Mouse (Mus musculus) left cerebral cortex, adult 8-10 months (tissue): ENCODE results near the gene C4b. TPM values are rescaled to one million over a fixed set of nuclear protein-coding genes. Genes with fewer than 3 reads are reported as not detected.
A peak's percentile ranks its signal among the peaks of the same experiment; 100 is the strongest.
"Not testable (repeated sequence)": the region's sequence is repeated elsewhere in the genome, so short reads cannot be mapped to it uniquely, and the experiment has no call there.

Experiments
- DNase-seq, 2 experiments: peaks; one replicate each; pipeline ENCODE4 v3.0.0; 2022; ENCODE audit warnings: low spot score in 2 of 2
- microRNA-seq, 2 experiments: library from miRNA; unstranded; fragments of <30 nt; microRNA quantifications; one replicate each; pipeline ENCODE4 v1.2.0; 2022
- total RNA-seq, 4 experiments: library from RNA; stranded (reverse); gene quantifications; 2 replicates each; pipeline ENCODE4 v1.2.4; 2022

C4b gene
- total RNA-seq, 4 experiments from 2014 or later: 27.2 to 188 (median 81.4) TPM

- not testable (repeated sequence) for DNase-seq
Measured at GRCm38 (mm10) chr17:34706476-34706875, 37.2 kb downstream of the C4b start.

GRCm38 (mm10) chr17:34700671-34701071 is 43.0 kb downstream of the C4b start:
- peak in 1 of 2 experiments; percentile 56 for DNase-seq

GRCm38 (mm10) chr17:34699575-34700408 is 43.9 kb downstream of the C4b start:
- DNase-seq: peak; percentile 30 to 78

- no peak for DNase-seq
Measured at GRCm38 (mm10) chr17:34692906-34693305, 50.8 kb downstream of the C4b start.

- DNase-seq: no peak
Measured at GRCm38 (mm10) chr17:34690458-34690857, 53.2 kb downstream of the C4b start.

GRCm38 (mm10) chr17:34688889-34689288 is 54.8 kb downstream of the C4b start:
- DNase-seq: no peak

GRCm38 (mm10) chr17:34685120-34686110 is 58.3 kb downstream of the C4b start:
- no peak for DNase-seq

GRCm38 (mm10) chr17:34684253-34684893 is 59.3 kb downstream of the C4b start:
- DNase-seq: no peak

GRCm38 (mm10) chr17:34683686-34684220 is 59.9 kb downstream of the C4b start:
- no peak for DNase-seq

GRCm38 (mm10) chr17:34683179-34683578 is 60.5 kb downstream of the C4b start:
- no peak for DNase-seq

GRCm38 (mm10) chr17:34681881-34682536 is 61.7 kb downstream of the C4b start:
- no peak for DNase-seq

GRCm38 (mm10) chr17:34681132-34681571 is 62.5 kb downstream of the C4b start:
- DNase-seq: no peak

- no peak for DNase-seq
Measured at GRCm38 (mm10) chr17:34680621-34681020, 63.1 kb downstream of the C4b start.

GRCm38 (mm10) chr17:34680191-34680590 is 63.5 kb downstream of the C4b start:
- no peak for DNase-seq

Small RNAs within 50 kb of the gene (microRNA-seq; reads per million reads assigned to microRNA genes)
- gene Gm27471: 0 reads per million in 2 experiments

Other genes starting within 250 kb of the C4b start
- not detected for gene Btnl6, start 226.5 kb downstream of the C4b start, total RNA-seq
- 10 to 100 TPM in 1 of 4 experiments, 1 to 10 TPM in 3; 9.4 to 13.0 (median 9.6) TPM for gene Notch4, start 179.6 kb downstream of the C4b start, total RNA-seq
- 1 to 10 TPM; 2.1 to 4.2 (median 3.4) TPM for gene Gpsm3, start 154.1 kb downstream of the C4b start, total RNA-seq
- 10 to 100 TPM; 59.5 to 66.5 (median 62.6) TPM for gene Pbx2, start 152.6 kb downstream of the C4b start, total RNA-seq
- under 1 TPM; 0.39 to 0.83 (median 0.54) TPM for gene Ager, start 146.0 kb downstream of the C4b start, total RNA-seq
- gene Rnf5, start 140.2 kb downstream of the C4b start, total RNA-seq: 10 to 100 TPM; 73.3 to 77.6 (median 76.0) TPM
- 100 to 1,000 TPM; 150 to 164 (median 155) TPM for gene Agpat1, start 139.6 kb downstream of the C4b start, total RNA-seq
- gene Egfl8, start 127.9 kb downstream of the C4b start, total RNA-seq: 1 to 10 TPM; 3.0 to 4.9 (median 3.4) TPM
- 10 to 100 TPM; 38.1 to 48.6 (median 45.4) TPM for gene Ppt2, start 115.4 kb downstream of the C4b start, total RNA-seq
- gene Prrt1, start 114.3 kb downstream of the C4b start, total RNA-seq: 100 to 1,000 TPM in 3 of 4 experiments, 10 to 100 TPM in 1; 90.1 to 149 (median 116) TPM
- 10 to 100 TPM; 12.5 to 16.7 (median 14.8) TPM for gene Fkbpl, start 99.1 kb downstream of the C4b start, total RNA-seq
- 10 to 100 TPM; 46.3 to 56.8 (median 53.7) TPM for gene Atf6b, start 96.7 kb downstream of the C4b start, total RNA-seq
- 1 to 10 TPM; 2.5 to 3.1 (median 2.8) TPM for gene Tnxb, start 73.3 kb downstream of the C4b start, total RNA-seq
- 1 to 10 TPM in 2 of 4 experiments, not detected in 2; 3.1 to 3.7 TPM for gene Cyp21a1, start 60.7 kb upstream of the C4b start, total RNA-seq
- 10 to 100 TPM; 45.3 to 49.5 (median 47.7) TPM for gene Stk19, start 93.1 kb upstream of the C4b start, total RNA-seq
- 10 to 100 TPM; 31.8 to 37.2 (median 34.0) TPM for gene Dxo, start 93.1 kb upstream of the C4b start, total RNA-seq
- gene Skiv2l, start 106.3 kb upstream of the C4b start, total RNA-seq: 10 to 100 TPM; 61.1 to 73.1 (median 67.3) TPM
- gene Nelfe, start 106.5 kb upstream of the C4b start, total RNA-seq: 10 to 100 TPM; 34.8 to 38.3 (median 37.2) TPM
- gene Cfb, start 118.6 kb upstream of the C4b start, total RNA-seq: under 1 TPM in 1 of 4 experiments, not detected in 3; 0.43 TPM
- 1 to 10 TPM; 8.3 to 9.1 (median 9.0) TPM for gene Zbtb12, start 135.6 kb upstream of the C4b start, total RNA-seq
- gene Gm20547, start 138.2 kb upstream of the C4b start, total RNA-seq: not detected
- gene C2, start 154.4 kb upstream of the C4b start, total RNA-seq: 1 to 10 TPM; 1.6 to 5.9 (median 4.0) TPM
- gene Ehmt2, start 154.6 kb upstream of the C4b start, total RNA-seq: 100 to 1,000 TPM; 182 to 191 (median 185) TPM
- gene Slc44a4, start 170.6 kb upstream of the C4b start, total RNA-seq: under 1 TPM; 0.33 to 0.66 (median 0.51) TPM
- gene Neu1, start 187.4 kb upstream of the C4b start, total RNA-seq: 10 to 100 TPM; 40.1 to 44.4 (median 42.7) TPM
- gene Hspa1b, start 215.4 kb upstream of the C4b start, total RNA-seq: 10 to 100 TPM in 2 of 4 experiments, 1 to 10 TPM in 2; 6.9 to 13.1 (median 10.4) TPM
- gene Gm20481, start 226.0 kb upstream of the C4b start, total RNA-seq: not detected
- 10 to 100 TPM; 11.9 to 17.5 (median 13.7) TPM for gene Hspa1a, start 228.3 kb upstream of the C4b start, total RNA-seq
- gene Hspa1l, start 228.8 kb upstream of the C4b start, total RNA-seq: under 1 TPM; 0.24 to 0.72 (median 0.58) TPM
- gene Lsm2, start 238.0 kb upstream of the C4b start, total RNA-seq: 10 to 100 TPM; 14.1 to 22.5 (median 17.3) TPM